Mouse (Mus musculus) ES-E14 (cell line): ENCODE measurements around the gene Trex2. TPM values are rescaled to one million over a fixed set of nuclear protein-coding genes. Genes with fewer than 3 reads are reported as not detected.
"Not testable (repeated sequence)": the region's sequence is repeated elsewhere in the genome, so short reads cannot be mapped to it uniquely, and the experiment has no call there.

Source experiments
- DNase-seq: peaks from one replicate; pipeline ENCODE4 v3.0.0-alpha.2; 2013; ENCODE audit warnings: low read depth, low spot score
- H3K27ac ChIP-seq: 2 replicates; pipeline ENCODE4 v1.5.1; 2012; ENCODE audit warnings: low read depth, mild to moderate bottlenecking, low read length, moderate library complexity, mixed read lengths; ENCODE audit not compliant: poor library complexity, insufficient read depth, severe bottlenecking
- H3K36me3 ChIP-seq: 2 replicates; pipeline ENCODE4 v1.6.1; 2012; ENCODE audit warnings: mild to moderate bottlenecking, low read length, moderate library complexity, mixed read lengths; ENCODE audit not compliant: control insufficient read depth, poor library complexity, insufficient read depth, severe bottlenecking
- H3K4me1 ChIP-seq, 2 experiments: fragments of 150-350 bp in 1 of 2; sonication (generic) in 1 of 2; 2 replicates each; pipeline ENCODE4 v1.6.1; 2012; ENCODE audit warnings: low read length in 2 of 2, mild to moderate bottlenecking in 1 of 2, mixed read lengths in 1 of 2; ENCODE audit not compliant: control insufficient read depth in 2 of 2, insufficient read depth in 2 of 2, poor library complexity in 1 of 2
- H3K4me3 ChIP-seq, 2 experiments: fragments of 150-350 bp in 1 of 2; sonication (generic) in 1 of 2; 2 replicates each; pipeline ENCODE4 v1.5.1; 2012; ENCODE audit warnings: low read length in 2 of 2, low read depth in 1 of 2, mild to moderate bottlenecking in 1 of 2, mixed read lengths in 1 of 2; ENCODE audit not compliant: insufficient read depth in 1 of 2, poor library complexity in 1 of 2, severe bottlenecking in 1 of 2
- H3K9ac ChIP-seq: 2 replicates; pipeline ENCODE4 v1.6.1; 2012; ENCODE audit warnings: low read depth, mild to moderate bottlenecking, low read length, mixed read lengths; ENCODE audit not compliant: poor library complexity, insufficient read depth, severe bottlenecking
- H3K9me3 ChIP-seq: fragments of 150-350 bp; sonication (generic); 2 replicates; pipeline ENCODE4 v1.6.1; 2012; ENCODE audit warnings: low read depth, mild to moderate bottlenecking, low read length; ENCODE audit not compliant: control insufficient read depth, insufficient read depth
- CHD2 ChIP-seq: IDR thresholded peaks from 2 replicates; pipeline ENCODE4 v1.6.1; 2014; ENCODE audit warnings: mild to moderate bottlenecking, low read depth, low read length, inconsistent platforms
- HCFC1 ChIP-seq: IDR thresholded peaks from 2 replicates; pipeline ENCODE4 v1.6.1; 2012; ENCODE audit warnings: low read length, inconsistent platforms, borderline replicate concordance; ENCODE audit not compliant: insufficient read depth
- MAFK ChIP-seq: IDR thresholded peaks from 2 replicates; pipeline ENCODE4 v1.6.1; 2014; ENCODE audit warnings: mild to moderate bottlenecking, low read depth, low read length, inconsistent platforms; ENCODE audit not compliant: insufficient read depth
- ZC3H11A ChIP-seq: IDR thresholded peaks from 2 replicates; pipeline ENCODE4 v1.6.1; 2012; ENCODE audit warnings: low read depth, mild to moderate bottlenecking, inconsistent platforms, low read length, borderline replicate concordance
- ZNF384 ChIP-seq: IDR thresholded peaks from 2 replicates; pipeline ENCODE4 v1.6.1; 2012; ENCODE audit warnings: low read depth, low read length, inconsistent platforms
- in situ Hi-C, 2 experiments: fragments of 600-800 bp; cut with MboI; formaldehyde crosslinking; loops; one replicate each; pipeline ENCODE4 v1.15.1; 2025; ENCODE audit warnings: low sequenced_read_pairs in 2 of 2, inconsistent platforms in 1 of 2; ENCODE audit not compliant: unreplicated experiment in 2 of 2
- total RNA-seq: library from RNA; depleted of rRNA; stranded (reverse); fragments of 300-350 nt; gene quantifications from 2 replicates; pipeline ENCODE4 v1.2.3, GENCODE M21; 2012

The Trex2 gene
- total RNA-seq, 1 experiment, result 0.27 TPM

- Histone ChIP-seq H3K9ac (no peak overlapping the region), H3K36me3 (no peaks in the 10 kb centered on the region), H3K4me1 (no peaks in the 10 kb centered on the region), H3K27ac (no peak overlapping the region), H3K4me3 (no peak overlapping the region), H3K9me3 (no peaks in the 10 kb centered on the region)
- no peak for DNase-seq
- in situ Hi-C loops, result no loop called here
- TF ChIP-seq ZNF384 (no peak), CHD2 (no peak), HCFC1 (no peak), ZC3H11A (no peak), MAFK (no peak)
These were observed 22.4 kb downstream of the Trex2 start for GRCm38 (mm10) chrX:73412767-73413166.

GRCm38 (mm10) chrX:73410880-73411517 lies 24.1 kb downstream of the Trex2 start, which contains the start of gene Zfp92:
TSS of gene Zfp92 (plus strand) at chrX:73411096.
- Histone ChIP-seq H3K4me1 (no peaks in the 10 kb centered on the region), H3K4me3 (peak within 1 kb of the TSS in 1 of 2 experiments; percentile 26; a peak in 1 of 4 replicates), H3K9me3 (no peaks in the 10 kb centered on the region), H3K9ac (no peak within 1 kb of the TSS), H3K27ac (no peak within 1 kb of the TSS), H3K36me3 (no peaks in the 10 kb centered on the region)
- in situ Hi-C loops, result no loop called here
- TF ChIP-seq CHD2, result no peak
- TF ChIP-seq ZNF384, result no peak
- no peak for TF ChIP-seq ZC3H11A
- no peak for TF ChIP-seq HCFC1
- TF ChIP-seq MAFK, result no peak
- DNase-seq, result no peak

GRCm38 (mm10) chrX:73401616-73402015 lies 33.5 kb downstream of the Trex2 start:
- DNase-seq, result no peak
- in situ Hi-C loops, result no loop called here
- H3K27ac ChIP-seq, result no peak overlapping the region
- H3K4me1 ChIP-seq, result no peaks in the 10 kb centered on the region; a peak in 1 of 4 replicates
- no peak overlapping the region for H3K9ac ChIP-seq
- H3K4me3 ChIP-seq, result peak overlapping the region; percentile 48 to 61; a peak in 3 of 4 replicates
- TF ChIP-seq MAFK (no peak), ZC3H11A (no peak), ZNF384 (no peak), HCFC1 (no peak), CHD2 (no peak)
- H3K9me3 ChIP-seq, result no peaks in the 10 kb centered on the region
- H3K36me3 ChIP-seq, result no peaks in the 10 kb centered on the region

- Histone ChIP-seq H3K4me3 (peak overlapping the region; percentile 48 to 61), H3K27ac (no peak overlapping the region), H3K9ac (peak overlapping the region; percentile 7; the same call in 1 of the 2 replicates), H3K9me3 (no peaks in the 10 kb centered on the region), H3K36me3 (no peaks in the 10 kb centered on the region), H3K4me1 (no peaks in the 10 kb centered on the region; a peak in 1 of 4 replicates)
- TF ChIP-seq ZNF384, result no peak
- no peak for TF ChIP-seq MAFK
- TF ChIP-seq HCFC1, result no peak
- TF ChIP-seq CHD2, result no peak
- TF ChIP-seq ZC3H11A, result no peak
- in situ Hi-C loops, result no loop called here
- no peak for DNase-seq
These were observed 34.2 kb downstream of the Trex2 start for GRCm38 (mm10) chrX:73400951-73401350.

GRCm38 (mm10) chrX:73398636-73399035 lies 36.5 kb downstream of the Trex2 start, which contains the start of gene Gm18336:
TSS of gene Gm18336 (minus strand) at chrX:73398736.
- H3K27ac ChIP-seq, H3K9me3 ChIP-seq, H3K9ac ChIP-seq, H3K36me3 ChIP-seq, in situ Hi-C loops, H3K4me3 ChIP-seq, H3K4me1 ChIP-seq, DNase-seq: not testable (repeated sequence)
